Mouse (Mus musculus) liver, postnatal 0 days (tissue): ENCODE results near the gene Srp72.

Source experiments
- CTCF ChIP-seq: sonication (generic); IDR thresholded peaks from 2 replicates; pipeline ENCODE4 v1.5.1; 2016; ENCODE audit warnings: antibody characterized with exemption, low read depth
- EP300 ChIP-seq: IDR thresholded peaks from 2 replicates; pipeline ENCODE4 v1.6.1; 2016; ENCODE audit warnings: antibody characterized with exemption, low read depth, mild to moderate bottlenecking

DNA sequence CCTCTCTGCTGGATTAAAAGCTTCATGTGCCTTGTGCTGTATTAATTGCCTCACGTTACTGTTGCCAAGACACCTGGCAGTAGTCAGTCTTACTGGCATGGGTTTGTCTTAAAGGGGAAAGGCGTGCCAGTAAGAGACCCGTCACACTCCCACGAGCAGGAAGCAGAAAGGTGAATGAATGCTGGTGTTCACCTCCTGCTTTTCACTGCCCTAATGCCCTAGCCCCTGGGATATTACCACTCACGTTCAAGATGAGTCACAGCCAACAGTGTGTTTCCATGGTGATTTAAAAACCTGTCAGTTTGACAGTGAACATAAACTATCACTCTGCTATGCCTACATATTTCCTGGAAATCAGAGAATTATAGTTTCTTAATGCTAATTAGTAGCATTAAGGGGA, 5.2 kb upstream of the Srp72 start:
- TF ChIP-seq EP300 (no peak), CTCF (no peak)
